Mouse (Mus musculus) cerebellum, adult 9-11 months (tissue): Measurements from ENCODE around the gene Atp13a2.

Experiments used
- DNase-seq: peaks from one replicate; pipeline ENCODE4 v3.0.0; 2022

The Atp13a2 gene

GRCm38 (mm10) chr4:141048810-141049475 lies 62.3 kb downstream of the Atp13a2 start:
- DNase-seq, result peak; percentile 24

GRCm38 (mm10) chr4:141049476-141049835 lies 62.8 kb downstream of the Atp13a2 start:
- no peak for DNase-seq

- DNase-seq, result peak; percentile 59
Measured at GRCm38 (mm10) chr4:141052442-141052841, 65.8 kb downstream of the Atp13a2 start.

- DNase-seq, result peak; percentile 56
Measured at GRCm38 (mm10) chr4:141053138-141053537, 66.5 kb downstream of the Atp13a2 start.

GRCm38 (mm10) chr4:141053568-141054161 lies 67.0 kb downstream of the Atp13a2 start:
- DNase-seq, result peak; percentile 87
